Mouse (Mus musculus): ENCODE measurements around the gene Ino80b.

GRCm38 (mm10) chr6:83136291-83136880 lies 11.2 kb upstream of the Ino80b start:
- TF ChIP-seq POLR2A (IDR thresholded peaks at IDR 0.05; ENCODE audit: low read depth, low read length) = no peak
- no peak for TF ChIP-seq CTCF (IDR thresholded peaks at IDR 0.05; ENCODE audit: extremely low read depth, insufficient read length, insufficient replicate concordance, low read depth, low read length)

Measured in small intestine, adult 2 months (tissue).